Mouse (Mus musculus) lung, adult 2 months (tissue): ENCODE results near the gene Kmt5b.

Source experiments
- CTCF ChIP-seq: fragments of 200-500 bp; IDR thresholded peaks from 2 replicates; pipeline ENCODE4 v1.5.1; 2011; ENCODE audit warnings: mild to moderate bottlenecking, low read length, control low read depth; ENCODE audit not compliant: insufficient read depth
- POLR2A ChIP-seq: fragments of 200-500 bp; IDR thresholded peaks from 2 replicates; pipeline ENCODE4 v1.6.1; 2011; ENCODE audit warnings: low read depth, mild to moderate bottlenecking, control low read depth, low read length, borderline replicate concordance; ENCODE audit errors: extremely low read depth

- TF ChIP-seq CTCF (no peak), POLR2A (no peak)
Measured at GRCm38 (mm10) chr19:3850076-3850475, 82.9 kb downstream of the Kmt5b start.
